Mouse (Mus musculus) T-helper 2 cell (primary cell): ENCODE measurements around the gene Raph1.

ENCODE experiments used
- in situ Hi-C: fragments of 300-600 bp; cut with MboI, MseI; formaldehyde crosslinking; loops from one replicate; pipeline ENCODE4 v1.15.1; 2025; ENCODE audit warnings: high pct_unique_total_duplicates

Raph1 gene

DNA sequence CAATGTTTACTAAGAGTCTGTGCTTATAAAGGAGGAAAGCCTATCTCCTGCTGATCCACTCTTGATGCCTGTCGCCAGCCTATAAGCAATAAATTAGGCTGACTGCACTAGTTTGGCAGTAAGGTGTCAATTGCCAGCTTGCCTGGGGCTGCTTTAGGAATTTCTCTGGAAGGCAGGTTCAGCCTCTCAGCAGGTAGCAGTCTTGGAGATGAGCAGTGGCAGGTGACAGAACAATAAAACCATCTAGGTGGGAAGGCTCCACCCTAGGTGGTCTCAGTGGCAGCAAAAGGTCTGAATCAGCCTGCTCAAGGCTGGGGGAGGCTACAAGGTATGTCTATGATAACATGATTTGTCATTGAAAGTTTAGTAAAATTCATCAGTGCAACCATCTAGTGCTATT, 134.4 kb downstream of the Raph1 start:
- in situ Hi-C loops: no loop called here
